In genomic region chr14:114166005-114166404, GRCm38 (mm10) we compare ENCODE assay signal across 35 mouse cellular contexts.
"Had no signal": no experiment of that assay in that cellular context is flagged by ENCODE, and none has a peak within 500 bp of the region (broad histone marks: within the 10 kb centered on the region; RNA-seq: fewer than 3 reads in every experiment).

No protein-coding gene starts in this region.

- H3K4me1 ChIP-seq: heart, embryonic 10.5 days; heart, embryonic 12.5 days; heart, embryonic 13.5 days; heart, embryonic 15.5 days; hindbrain, embryonic 10.5 days; hindbrain, embryonic 12.5 days; hindbrain, embryonic 13.5 days; hindbrain, embryonic 15.5 days; intestine, embryonic 15.5 days; kidney, embryonic 15.5 days had no signal

- ATAC-seq: hindbrain, embryonic 16.5 days; hindbrain, postnatal 0 days; inflammation-experienced regulatory T-cells, adult 6 months; intestine, embryonic 15.5 days; intestine, embryonic 16.5 days; intestine, postnatal 0 days had no signal

- H3K4me2 ChIP-seq: heart, embryonic 11.5 days; heart, embryonic 12.5 days; heart, embryonic 13.5 days; heart, embryonic 15.5 days; hindbrain, embryonic 12.5 days; hindbrain, embryonic 13.5 days; hindbrain, embryonic 14.5 days; hindbrain, embryonic 15.5 days; intestine, embryonic 15.5 days; kidney, embryonic 15.5 days had no signal

- H3K27me3 ChIP-seq: heart, embryonic 12.5 days; heart, embryonic 13.5 days; heart, embryonic 15.5 days; hindbrain, embryonic 12.5 days; hindbrain, embryonic 13.5 days; hindbrain, embryonic 15.5 days; intestine, embryonic 15.5 days; kidney, embryonic 15.5 days had no signal

- H3K9me3 ChIP-seq: heart, embryonic 10.5 days; heart, embryonic 12.5 days; heart, embryonic 13.5 days; heart, embryonic 15.5 days; hindbrain, embryonic 10.5 days; hindbrain, embryonic 12.5 days; hindbrain, embryonic 13.5 days; hindbrain, embryonic 15.5 days; intestine, embryonic 15.5 days; kidney, embryonic 15.5 days had no signal

- DNase-seq: heart, postnatal 10 days; heart, postnatal 14 days; heart, postnatal 36 days; heart, postnatal 4 days; kidney, adult 11 months; kidney, adult 18-20 months; kidney, adult 2 months; kidney, adult 8-10 months; kidney, adult 9 months; kidney, postnatal 10 days; kidney, postnatal 14 days; kidney, postnatal 25 days; kidney, postnatal 36 days; kidney, postnatal 4 days; layer of hippocampus, adult 9-11 months; layer of hippocampus, postnatal 36 days had no signal

- H3K36me3 ChIP-seq: heart, embryonic 10.5 days; heart, embryonic 12.5 days; heart, embryonic 13.5 days; heart, embryonic 15.5 days; hindbrain, embryonic 10.5 days; hindbrain, embryonic 12.5 days; hindbrain, embryonic 13.5 days; hindbrain, embryonic 15.5 days; intestine, embryonic 15.5 days; kidney, embryonic 15.5 days had no signal

- H3K4me3 ChIP-seq: heart, embryonic 10.5 days; heart, embryonic 12.5 days; heart, embryonic 13.5 days; heart, embryonic 15.5 days; hindbrain, embryonic 10.5 days; hindbrain, embryonic 12.5 days; hindbrain, embryonic 13.5 days; hindbrain, embryonic 15.5 days; intestine, embryonic 15.5 days; kidney, embryonic 15.5 days; layer of hippocampus, adult 2 months had no signal

- H3K27ac ChIP-seq: heart, embryonic 10.5 days; heart, embryonic 13.5 days; heart, embryonic 15.5 days; hindbrain, embryonic 10.5 days; hindbrain, embryonic 12.5 days; hindbrain, embryonic 13.5 days; hindbrain, embryonic 14.5 days; hindbrain, embryonic 15.5 days; hindbrain, postnatal 0 days; intestine, embryonic 15.5 days; kidney, embryonic 15.5 days; kidney, postnatal 0 days; layer of hippocampus, adult 2 months had no signal

- H3K9ac ChIP-seq: heart, embryonic 12.5 days; heart, embryonic 13.5 days; heart, embryonic 15.5 days; hindbrain, embryonic 12.5 days; hindbrain, embryonic 13.5 days; hindbrain, embryonic 14.5 days; hindbrain, embryonic 15.5 days; intestine, embryonic 15.5 days; kidney, embryonic 15.5 days had no signal
